ENCODE assay signal across 13 mouse cellular contexts in the genomic region with DNA sequence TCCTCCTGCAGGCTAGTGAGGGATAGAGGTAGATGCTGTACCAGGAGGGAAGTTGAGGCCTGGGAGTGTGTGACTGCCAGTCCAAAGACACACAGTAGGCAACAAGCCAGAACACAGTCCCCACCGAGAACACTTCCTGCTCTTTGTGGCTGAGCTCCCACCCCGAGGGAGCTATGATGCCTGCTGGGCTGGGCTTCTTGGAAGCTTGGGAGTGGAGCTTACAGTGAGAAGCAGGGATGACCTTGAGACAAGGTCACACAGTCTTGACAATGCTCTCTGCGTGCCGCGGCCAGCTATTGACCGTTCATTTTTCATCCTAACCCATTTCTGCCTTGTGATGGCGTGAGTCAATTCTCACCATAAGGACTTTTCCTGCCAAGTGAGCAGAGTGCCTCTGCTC.
"Had no signal": no experiment of that assay in that cellular context is flagged by ENCODE, and none has a peak within 500 bp of the region (broad histone marks: within the 10 kb centered on the region; RNA-seq: fewer than 3 reads in every experiment).

No protein-coding gene starts in this region.

- DNase-seq: lung, adult 18-20 months; lung, embryonic 14.5 days; lung, postnatal 10 days; lung, postnatal 4 days; midbrain, embryonic 14.5 days; retina, postnatal 1 day; right cerebral cortex, adult 18-20 months; right cerebral cortex, postnatal 25 days; right cerebral cortex, postnatal 4 days; spleen, adult 18-20 months; thymus, adult 18-20 months; thymus, postnatal 14 days; thymus, postnatal 36 days had no signal
